Mouse (Mus musculus) lung, postnatal 0 days (tissue): ENCODE results near the gene Irf7.

Experiments
- CTCF ChIP-seq: IDR thresholded peaks from 2 replicates; pipeline ENCODE4 v1.5.1; 2016; ENCODE audit warnings: antibody characterized with exemption, mild to moderate bottlenecking
- EP300 ChIP-seq: IDR thresholded peaks from 2 replicates; pipeline ENCODE4 v1.6.1; 2016; ENCODE audit warnings: antibody characterized with exemption, mild to moderate bottlenecking, control low read depth

DNA sequence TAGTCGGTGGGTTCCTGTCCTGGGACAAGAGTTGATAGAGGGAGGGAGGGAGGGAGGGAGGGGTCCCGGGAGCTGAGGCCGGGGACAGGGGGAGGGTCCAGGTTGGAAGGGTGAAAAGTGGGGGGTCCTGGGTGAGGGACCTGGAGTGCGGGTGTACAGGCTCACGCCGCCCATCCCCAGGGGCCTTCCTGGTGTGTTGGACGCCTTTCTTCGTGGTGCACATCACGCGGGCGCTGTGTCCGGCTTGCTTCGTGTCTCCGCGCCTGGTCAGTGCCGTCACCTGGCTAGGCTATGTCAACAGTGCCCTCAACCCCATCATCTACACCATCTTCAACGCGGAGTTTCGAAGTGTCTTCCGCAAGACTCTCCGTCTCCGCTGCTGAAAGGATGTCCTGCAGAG lies 28.2 kb upstream of the Irf7 start:
- TF ChIP-seq CTCF = no peak
- no peak for TF ChIP-seq EP300
